Mouse (Mus musculus): ENCODE measurements around the gene Gpc1.

DNA sequence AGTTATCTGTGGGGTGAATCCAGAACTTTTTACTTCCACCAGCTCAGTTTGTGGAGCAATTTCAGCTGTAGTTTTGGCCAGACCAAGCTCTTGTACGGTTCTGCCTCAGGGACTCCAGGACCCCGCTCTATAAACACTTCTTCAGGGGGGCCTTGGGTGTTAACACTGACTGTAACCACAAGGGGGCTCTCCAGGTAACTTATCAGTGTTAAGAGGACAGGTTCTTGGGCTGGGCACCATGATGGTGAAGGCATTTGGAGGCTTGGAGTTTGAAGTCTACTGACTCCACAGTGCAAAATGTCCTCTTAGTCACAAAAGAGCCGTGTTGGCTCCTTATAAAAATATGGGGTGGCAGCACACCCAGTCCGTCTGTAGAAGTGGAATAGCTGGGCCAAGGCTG, 77.6 kb downstream of the Gpc1 start:
- TF ChIP-seq CTCF (IDR thresholded peaks at IDR 0.05; ENCODE audit: low read depth) (peak; percentile 25; the same call in 1 of the 2 replicates), EP300 (IDR thresholded peaks at IDR 0.05; ENCODE audit: low read depth) (no peak)
